Mouse (Mus musculus) CH12.LX (cell line): ENCODE measurements at regions not wholly inside any gene's neighbourhood (a gene's known extent, or its start where the extent isn't known, plus 50 kb on each side); places are given as distances from the start of the nearest gene placed in this dataset.

Source experiments
- CTCF ChIP-seq, 2 experiments: IDR thresholded peaks in 1 of 2; conservative IDR thresholded peaks in 1 of 2; 2 replicates each; pipeline ENCODE4 v1.5.1; 2011 to 2012; ENCODE audit warnings: low read depth in 2 of 2, low read length in 2 of 2, improper control_type of control experiment in 1 of 2, inconsistent platforms in 1 of 2, mild to moderate bottlenecking in 1 of 2, moderate library complexity in 1 of 2
- EP300 ChIP-seq: IDR thresholded peaks from 2 replicates; pipeline ENCODE4 v1.6.1; 2011; ENCODE audit warnings: low read length, improper control_type of control experiment
- KAT2A ChIP-seq: IDR thresholded peaks from 2 replicates; pipeline ENCODE4 v1.6.1; 2012; ENCODE audit warnings: low read length, improper control_type of control experiment, inconsistent platforms; ENCODE audit not compliant: insufficient replicate concordance
- MAFK ChIP-seq: IDR thresholded peaks from 2 replicates; pipeline ENCODE4 v1.6.1; 2011; ENCODE audit warnings: low read length, improper control_type of control experiment; ENCODE audit not compliant: insufficient replicate concordance
- MAX ChIP-seq: IDR thresholded peaks from 2 replicates; pipeline ENCODE4 v1.6.1; 2011; ENCODE audit warnings: low read length, improper control_type of control experiment
- MEF2A ChIP-seq: IDR thresholded peaks from 2 replicates; pipeline ENCODE4 v1.6.1; 2014; ENCODE audit warnings: low read depth, mild to moderate bottlenecking, inconsistent platforms, low read length, improper control_type of control experiment, borderline replicate concordance
- NELFE ChIP-seq: IDR thresholded peaks from 2 replicates; pipeline ENCODE4 v1.6.1; 2011; ENCODE audit warnings: low read depth, low read length, improper control_type of control experiment
- POLR2A ChIP-seq: IDR thresholded peaks from 2 replicates; pipeline ENCODE4 v1.6.1; 2011; ENCODE audit warnings: low read depth, mild to moderate bottlenecking, improper control_type of control experiment, low read length
- SIN3A ChIP-seq: IDR thresholded peaks from 2 replicates; pipeline ENCODE4 v1.6.1; 2012; ENCODE audit warnings: low read length, improper control_type of control experiment, inconsistent platforms
- TCF12 ChIP-seq: IDR thresholded peaks from 2 replicates; pipeline ENCODE4 v1.6.1; 2014; ENCODE audit warnings: low read depth, mild to moderate bottlenecking, inconsistent platforms, low read length, improper control_type of control experiment
- USF1 ChIP-seq: IDR thresholded peaks from 2 replicates; pipeline ENCODE4 v1.6.1; 2014; ENCODE audit warnings: low read depth, mild to moderate bottlenecking, inconsistent platforms, low read length, improper control_type of control experiment
- USF2 ChIP-seq: conservative IDR thresholded peaks from 2 replicates; pipeline ENCODE4 v1.6.1; 2011; ENCODE audit warnings: low read depth, low read length, improper control_type of control experiment

- no peak for TF ChIP-seq EP300
- TF ChIP-seq SIN3A, result no peak
- TF ChIP-seq USF2, result no peak
- TF ChIP-seq KAT2A, result no peak
- TF ChIP-seq CTCF (conservative IDR thresholded peaks at IDR 0.05 in 1 of 2, IDR thresholded peaks at IDR 0.05 in 1 of 2; ENCODE audit: low read depth in 2 of 2, low read length in 2 of 2), result no peak
- TF ChIP-seq MAX, result no peak
- TF ChIP-seq MAFK, result no peak
- TF ChIP-seq TCF12, result no peak
- no peak for TF ChIP-seq NELFE
- TF ChIP-seq POLR2A, result no peak
- TF ChIP-seq USF1, result no peak
- no peak for TF ChIP-seq MEF2A
Observed at GRCm38 (mm10) chr15:86937364-86937763, 606.7 kb upstream of the Fam19a5 start.
